Mouse (Mus musculus): ENCODE measurements around the gene Serpina11.
"Not testable (repeated sequence)": the region's sequence is repeated elsewhere in the genome, so short reads cannot be mapped to it uniquely, and the experiment has no call there.

Serpina11 gene

DNA sequence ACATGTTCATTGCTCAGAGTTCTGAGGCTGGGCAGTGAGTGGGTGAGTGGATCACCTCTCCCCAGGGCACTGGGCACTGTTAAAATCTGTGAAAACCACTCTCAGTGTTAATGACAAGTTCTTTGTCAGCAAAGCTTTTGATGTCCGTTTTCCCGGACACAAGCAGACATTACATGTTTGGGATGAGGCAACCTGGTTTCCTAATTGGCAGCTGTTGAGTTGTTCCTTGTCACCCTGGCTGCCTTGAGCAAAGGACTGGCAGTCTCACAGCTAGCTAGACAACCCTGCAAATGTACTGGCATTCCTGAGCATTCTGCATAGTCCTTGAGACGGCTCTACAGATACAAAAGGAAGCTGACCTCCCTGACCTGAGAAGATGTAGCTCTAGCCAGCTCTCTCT, 12.7 kb downstream of the Serpina11 start:
- DNase-seq (ENCODE audit: extremely low read depth, insufficient read length, low spot score) = no peak

DNA sequence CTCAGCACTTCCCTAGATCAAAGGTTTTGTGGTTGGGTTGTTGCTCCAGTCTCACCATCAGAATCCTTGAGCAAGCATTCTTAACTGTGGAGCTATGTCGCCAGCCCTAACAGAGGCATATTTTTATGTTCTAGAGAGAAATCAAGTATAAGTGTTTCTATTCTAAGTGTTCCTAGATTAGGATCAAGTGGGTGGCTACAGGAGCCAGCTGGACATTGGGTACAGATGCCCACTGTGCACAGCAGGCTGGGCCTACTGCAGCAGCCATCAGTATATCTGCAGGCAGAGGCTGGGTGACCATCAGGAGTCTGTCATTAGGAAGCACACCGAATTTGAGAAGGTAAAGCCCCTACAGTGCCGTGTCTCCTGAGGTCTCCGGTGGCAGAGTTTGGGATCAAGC, 18.7 kb downstream of the Serpina11 start:
- no peak for DNase-seq (ENCODE audit: extremely low read depth, insufficient read length, low spot score)

DNA sequence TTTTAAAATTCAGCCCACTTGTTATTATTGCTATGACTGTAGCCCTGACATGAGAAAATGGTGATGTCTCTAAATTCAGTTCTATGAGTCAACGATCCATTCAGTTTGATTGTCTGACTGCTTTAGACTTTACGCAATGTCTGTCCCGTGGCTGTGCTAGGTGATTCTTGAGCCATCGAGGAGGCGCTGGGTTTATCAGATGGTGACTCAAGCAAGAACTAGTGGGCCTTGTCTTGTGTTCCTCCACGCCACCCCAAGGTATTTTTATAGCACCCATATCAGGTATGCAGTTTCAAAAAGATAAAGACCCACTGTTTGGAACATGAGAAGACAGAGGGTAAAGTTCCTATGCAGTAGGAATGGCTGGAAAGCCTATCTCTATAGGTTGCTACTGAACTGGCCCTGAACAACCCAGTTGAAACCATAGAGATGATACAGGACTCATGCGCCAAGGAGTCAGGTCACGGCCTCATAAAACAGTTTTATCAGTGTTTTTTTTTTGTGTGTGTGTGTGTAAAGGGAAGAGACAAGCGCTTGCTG, 20.1 kb downstream of the Serpina11 start:
- no peak for DNase-seq (ENCODE audit: extremely low read depth, insufficient read length, low spot score)

DNA sequence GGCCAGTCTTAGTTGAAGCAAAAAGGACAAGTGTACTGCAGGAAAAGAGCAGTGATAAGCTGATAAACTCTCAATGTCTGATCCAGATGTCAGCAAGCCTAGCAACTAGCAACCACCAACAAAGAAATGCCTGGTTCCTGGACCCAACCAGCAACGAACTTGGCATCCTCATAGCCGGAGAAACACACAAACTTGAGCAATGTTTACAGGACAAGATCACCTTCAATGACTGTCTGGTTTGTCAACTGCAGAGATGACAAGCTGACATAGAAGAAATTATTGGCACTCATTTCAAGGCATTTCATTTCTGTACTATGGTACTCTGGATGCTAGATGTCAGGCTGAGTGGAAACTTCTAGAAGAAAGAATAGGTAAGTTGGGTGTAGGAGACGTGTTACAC, 23.0 kb downstream of the Serpina11 start:
- no peak for DNase-seq (ENCODE audit: extremely low read depth, insufficient read length, low spot score)

DNA sequence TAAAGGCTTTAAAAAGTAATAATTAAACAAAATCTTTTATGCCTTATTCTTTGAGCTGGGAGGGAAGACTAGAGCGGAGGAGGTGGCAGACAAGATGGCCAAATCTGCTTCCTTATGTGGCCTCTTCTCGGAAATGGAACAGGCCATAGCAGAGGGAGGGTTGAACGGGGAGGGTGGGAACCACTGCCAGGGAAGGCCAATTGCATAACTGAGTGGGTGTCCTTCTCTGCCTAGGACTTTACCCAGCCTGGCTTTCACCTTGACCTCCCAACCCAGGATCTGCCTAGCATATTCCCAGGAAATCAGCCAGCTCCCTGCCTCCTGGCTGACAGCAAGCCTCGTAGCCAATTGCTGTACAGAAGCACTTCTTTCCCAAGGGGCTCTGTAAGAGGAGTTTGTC, 26.5 kb downstream of the Serpina11 start:
- no peak for DNase-seq (ENCODE audit: extremely low read depth, insufficient read length, low spot score)

DNA sequence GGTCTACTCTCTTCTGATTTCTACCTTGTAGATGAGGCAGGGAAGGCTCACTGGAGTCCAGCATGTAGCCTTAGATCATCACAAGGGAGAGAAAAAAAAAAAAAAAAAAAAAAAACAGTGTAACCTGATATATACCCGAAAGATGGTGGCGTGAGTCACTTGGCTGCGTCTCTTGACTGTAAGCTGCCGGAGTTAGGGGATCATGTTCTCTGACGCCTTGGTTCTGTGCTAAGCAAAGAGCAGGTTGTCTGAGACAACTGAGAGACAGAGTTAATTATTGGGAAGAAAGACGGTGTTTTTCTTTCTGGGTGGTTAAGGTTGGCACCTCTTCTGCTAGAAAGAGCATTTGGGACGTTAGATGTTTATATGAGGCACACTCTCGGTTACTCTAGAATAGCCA, 26.9 kb downstream of the Serpina11 start:
- no peak for DNase-seq (ENCODE audit: extremely low read depth, insufficient read length, low spot score)

DNA sequence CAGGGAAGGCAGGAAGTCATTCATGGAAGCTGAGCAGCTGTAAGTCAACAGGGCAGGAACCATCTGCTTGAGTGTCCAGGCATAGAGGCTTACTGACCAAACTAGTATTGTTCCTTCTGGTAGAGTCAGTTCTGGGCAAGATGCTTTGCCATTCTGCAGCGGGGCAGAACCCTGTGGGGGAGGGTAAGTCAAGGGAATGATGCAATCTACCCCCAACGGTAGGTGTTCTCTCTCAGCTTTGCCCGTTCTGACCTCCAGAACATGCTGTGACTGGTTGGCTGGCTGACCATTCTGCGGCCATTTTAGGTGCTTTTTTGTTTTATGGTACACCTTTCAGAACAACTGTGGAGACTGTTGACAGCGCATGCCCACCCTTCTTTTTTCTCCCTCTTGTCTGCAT, 27.4 kb downstream of the Serpina11 start:
- no peak for DNase-seq (ENCODE audit: extremely low read depth, insufficient read length, low spot score)

DNA sequence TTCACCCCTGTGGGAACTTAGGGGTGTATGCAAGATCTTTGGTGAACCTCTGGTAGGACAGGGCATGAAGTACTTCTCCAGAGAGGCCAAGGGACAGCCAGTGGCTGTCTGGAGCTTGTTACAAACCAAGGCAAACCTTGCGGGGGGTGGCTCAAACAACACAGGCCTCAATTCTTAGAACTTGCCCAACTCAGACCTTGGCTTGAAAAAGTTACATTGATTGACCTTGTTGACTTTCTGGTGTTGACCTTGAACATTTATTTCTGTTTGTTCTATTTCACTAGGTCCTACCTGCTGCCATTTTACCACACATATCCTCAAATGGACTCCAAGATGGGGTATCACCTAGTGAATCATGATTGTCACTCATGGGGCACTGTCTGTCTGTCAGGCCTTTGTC, 28.0 kb downstream of the Serpina11 start:
- DNase-seq (ENCODE audit: extremely low read depth, insufficient read length, low spot score) = no peak

DNA sequence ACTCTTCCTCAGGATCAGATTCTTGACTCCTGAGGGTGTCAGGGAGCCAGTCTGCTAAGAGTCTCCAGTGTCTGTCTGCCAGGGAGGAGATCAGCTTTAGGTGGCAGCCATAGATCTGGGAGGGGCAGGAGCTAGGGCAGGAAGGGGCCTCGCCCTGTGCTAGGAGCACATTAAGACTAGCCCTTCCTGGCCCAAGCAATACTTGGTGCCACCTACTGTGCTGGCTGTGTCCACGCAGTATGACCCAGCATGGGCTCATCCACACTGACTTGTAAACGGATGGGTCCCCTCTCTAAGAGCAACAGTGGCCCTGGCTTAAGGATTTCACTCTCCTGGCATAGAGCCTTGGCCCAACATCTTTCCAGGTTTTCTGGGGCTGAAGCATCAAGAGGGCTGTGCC, 31.0 kb downstream of the Serpina11 start, which contains the start of gene Serpina1e:
Gene Serpina1e (minus strand): TSS at position 178 of the 400 bp plus-strand sequence.
- no peak for DNase-seq (ENCODE audit: extremely low read depth, insufficient read length, low spot score)

DNA sequence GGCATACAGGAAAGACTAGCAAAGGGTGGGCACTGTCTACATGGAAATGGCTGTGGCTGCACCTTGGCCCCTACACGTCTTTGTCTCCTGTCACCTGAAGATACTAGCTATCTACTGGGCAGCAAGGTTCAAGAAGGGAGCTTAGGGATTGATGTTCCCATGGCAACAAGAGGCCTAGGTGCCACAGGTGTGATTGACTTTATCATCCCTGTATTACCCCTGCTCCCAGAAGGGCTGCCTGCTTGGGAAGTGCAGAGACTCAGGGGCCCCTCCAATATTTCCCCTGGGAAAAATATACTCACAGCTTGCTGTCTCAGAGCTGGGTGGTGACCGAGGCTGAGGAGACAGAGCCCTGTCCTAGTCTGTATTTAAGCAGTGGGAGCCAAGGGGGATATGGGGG, 33.2 kb downstream of the Serpina11 start:
- not testable (repeated sequence) for DNase-seq (ENCODE audit: extremely low read depth, insufficient read length, low spot score)

DNA sequence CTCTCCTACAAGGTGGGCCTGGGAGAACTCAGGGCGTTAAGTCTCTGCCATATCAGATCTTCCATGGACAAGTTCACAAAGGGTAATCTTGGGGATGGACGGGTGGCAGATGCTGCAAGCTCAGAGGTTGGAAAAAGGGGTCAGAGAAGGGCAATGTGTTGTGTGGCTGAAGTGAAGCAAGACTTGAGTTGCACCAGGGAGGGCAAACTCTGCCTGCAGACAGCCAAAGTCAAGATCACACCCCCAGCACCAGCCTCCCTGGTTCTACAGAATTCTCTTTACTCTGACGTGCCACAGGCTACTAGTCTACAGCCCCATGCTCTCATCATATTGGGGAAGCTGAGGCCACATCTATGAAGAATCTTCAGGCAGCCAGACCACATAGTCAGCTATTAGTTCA, 36.8 kb downstream of the Serpina11 start:
- not testable (repeated sequence) for DNase-seq (ENCODE audit: extremely low read depth, insufficient read length, low spot score)

DNA sequence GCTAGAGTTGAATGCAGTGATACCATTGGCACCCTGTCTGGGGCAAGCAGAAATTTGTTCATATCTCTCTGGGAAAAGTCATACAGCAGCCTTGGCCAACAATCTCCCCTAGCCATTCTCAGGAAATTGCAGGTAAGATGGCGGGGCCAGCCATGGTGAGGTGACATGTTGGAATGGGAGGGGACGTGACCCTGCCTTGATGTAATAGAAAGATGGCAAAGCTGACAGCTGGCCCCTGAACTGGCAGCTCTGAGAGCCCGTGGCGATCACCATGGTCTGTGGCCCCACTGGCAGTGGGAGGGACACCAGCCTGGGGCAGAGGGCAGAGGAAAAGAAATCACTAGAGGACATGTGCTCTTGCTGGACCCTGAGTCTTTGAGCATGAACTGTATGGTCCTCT, 43.5 kb downstream of the Serpina11 start:
- DNase-seq (ENCODE audit: extremely low read depth, insufficient read length, low spot score) = no peak

All from 3134 (cell line).